Mouse (Mus musculus) limb, embryonic 15.5 days (tissue): Measurements from ENCODE around the gene Ppp1r21. TPM values are rescaled to one million over a fixed set of nuclear protein-coding genes. Genes with fewer than 3 reads are reported as not detected.

Experiments used
- ATAC-seq: fragments of 200-750 bp; cut with Nextera tagmentation; 2 replicates; pipeline ENCODE4 v1.8.0; 2017; ENCODE audit warnings: low read depth, moderate TSS enrichment; ENCODE audit not compliant: insufficient number of reproducible peaks, low FRiP score, low TSS enrichment
- H3K27ac ChIP-seq: fragments of 300-500 bp; sonication (generic); 2 replicates; pipeline ENCODE4 v1.5.1; 2015; ENCODE audit warnings: moderate library complexity, mild to moderate bottlenecking, inconsistent platforms
- H3K27me3 ChIP-seq: fragments of 300-500 bp; sonication (generic); 2 replicates; pipeline ENCODE4 v1.6.1; 2015; ENCODE audit warnings: inconsistent platforms
- H3K36me3 ChIP-seq: fragments of 300-500 bp; sonication (generic); 2 replicates; pipeline ENCODE4 v1.6.1; 2015; ENCODE audit warnings: inconsistent platforms
- H3K4me1 ChIP-seq: fragments of 300-500 bp; sonication (generic); 2 replicates; pipeline ENCODE4 v1.6.1; 2015; ENCODE audit warnings: inconsistent platforms
- H3K4me2 ChIP-seq: fragments of 300-500 bp; sonication (generic); 2 replicates; pipeline ENCODE4 v1.6.1; 2015; ENCODE audit warnings: mild to moderate bottlenecking, inconsistent platforms
- H3K4me3 ChIP-seq: fragments of 300-500 bp; sonication (generic); 2 replicates; pipeline ENCODE4 v1.5.1; 2015; ENCODE audit warnings: mild to moderate bottlenecking, inconsistent platforms
- H3K9ac ChIP-seq: fragments of 300-500 bp; sonication (generic); 2 replicates; pipeline ENCODE4 v1.6.1; 2015; ENCODE audit warnings: inconsistent platforms
- H3K9me3 ChIP-seq: fragments of 300-500 bp; sonication (generic); 2 replicates; pipeline ENCODE4 v1.6.1; 2016; ENCODE audit warnings: inconsistent platforms
- WGBS: fragments of 180-500 bp; shearing (Covaris S2); methylation state at CpG from one replicate; pipeline ENCODE4 v1.1.7; 2015; 5-methylcytosine and 5-hydroxymethylcytosine counted together
- polyA plus RNA-seq: library from polyadenylated mRNA; unstranded; fragments of >200 nt; fragmentation: Nextera tagmentation; extraction: Ambion mirVana; gene quantifications from 2 replicates; pipeline ENCODE4 v1.2.1, GENCODE M21; 2015

The Ppp1r21 gene
- polyA plus RNA-seq, 1 experiment from 2014 or later: 19.9 TPM

GRCm38 (mm10) chr17:88625350-88625749, 95.4 kb downstream of the Ppp1r21 start:
- Histone ChIP-seq H3K27me3 (no peaks in the 10 kb centered on the region), H3K9me3 (no peaks in the 10 kb centered on the region), H3K4me1 (peaks cover 49% of the 10 kb centered on the region), H3K4me3 (no peak overlapping the region), H3K4me2 (no peak overlapping the region), H3K36me3 (peaks cover 13% of the 10 kb centered on the region), H3K9ac (no peak overlapping the region), H3K27ac (peak overlapping the region; percentile 89)
- WGBS: 83% methylated on average over 13 of the region's 13 CpGs
- no peak for ATAC-seq

- peak overlapping the region; percentile 13; the same call in 1 of the 2 replicates for H3K4me2 ChIP-seq
- no peak overlapping the region for H3K9ac ChIP-seq
- ATAC-seq: no peak
Measured at GRCm38 (mm10) chr17:88625931-88626330, 96.0 kb downstream of the Ppp1r21 start.

GRCm38 (mm10) chr17:88626347-88626811, 96.5 kb downstream of the Ppp1r21 start:
- peak overlapping the region; percentile 13 for H3K4me2 ChIP-seq
- no peaks in the 10 kb centered on the region for H3K9me3 ChIP-seq
- H3K36me3 ChIP-seq: peaks cover 13% of the 10 kb centered on the region
- peak overlapping the region; percentile 89 for H3K27ac ChIP-seq
- H3K4me1 ChIP-seq: peaks cover 57% of the 10 kb centered on the region
- 0 out of 2 replicates have a peak, but pooled peaks have one; percentile 36 for ATAC-seq
- WGBS: 30% methylated on average over 7 of the region's 7 CpGs
- H3K9ac ChIP-seq: no peak overlapping the region
- no peaks in the 10 kb centered on the region for H3K27me3 ChIP-seq
- H3K4me3 ChIP-seq: peak overlapping the region; percentile 8; the same call in 1 of the 2 replicates

More at GRCm38 (mm10) chr17:88625931-88626330, 96.0 kb downstream of the Ppp1r21 start:
- peak overlapping the region; percentile 89 for H3K27ac ChIP-seq
- H3K9me3 ChIP-seq: no peaks in the 10 kb centered on the region
- H3K36me3 ChIP-seq: peaks cover 13% of the 10 kb centered on the region
- no peaks in the 10 kb centered on the region for H3K27me3 ChIP-seq
- 32% methylated on average over 7 of the region's 7 CpGs for WGBS
- no peak overlapping the region for H3K4me3 ChIP-seq
- H3K4me1 ChIP-seq: peaks cover 55% of the 10 kb centered on the region

- WGBS: 55% methylated on average over 7 of the region's 7 CpGs
- no peak overlapping the region for H3K9ac ChIP-seq
- ATAC-seq: no peak
- H3K27me3 ChIP-seq: no peaks in the 10 kb centered on the region
- H3K36me3 ChIP-seq: peaks cover 9% of the 10 kb centered on the region
- H3K4me3 ChIP-seq: peak overlapping the region; percentile 8; the same call in 1 of the 2 replicates
- H3K9me3 ChIP-seq: no peaks in the 10 kb centered on the region
- H3K4me1 ChIP-seq: peaks cover 59% of the 10 kb centered on the region
- H3K27ac ChIP-seq: peak overlapping the region; percentile 89
- H3K4me2 ChIP-seq: 0 out of 2 replicates have a peak overlapping the region, but pooled peaks have one; percentile 13
Measured at GRCm38 (mm10) chr17:88627150-88627549, 97.2 kb downstream of the Ppp1r21 start.

GRCm38 (mm10) chr17:88628676-88629380, 98.9 kb downstream of the Ppp1r21 start:
- Histone ChIP-seq H3K4me3 (0 out of 2 replicates have a peak overlapping the region, but pooled peaks have one; percentile 2), H3K36me3 (no peaks in the 10 kb centered on the region; the same call in 1 of the 2 replicates), H3K9me3 (no peaks in the 10 kb centered on the region), H3K9ac (no peak overlapping the region), H3K27ac (peak overlapping the region; percentile 89), H3K4me1 (peaks cover 59% of the 10 kb centered on the region), H3K27me3 (no peaks in the 10 kb centered on the region), H3K4me2 (peak overlapping the region; percentile 33)
- ATAC-seq: 0 out of 2 replicates have a peak, but pooled peaks have one; percentile 24
- 17% methylated on average over 9 of the region's 10 CpGs for WGBS

GRCm38 (mm10) chr17:88629381-88629759, 99.5 kb downstream of the Ppp1r21 start:
- Histone ChIP-seq H3K27me3 (no peaks in the 10 kb centered on the region), H3K27ac (peak overlapping the region; percentile 89), H3K4me1 (peaks cover 59% of the 10 kb centered on the region), H3K9me3 (no peaks in the 10 kb centered on the region), H3K36me3 (no peaks in the 10 kb centered on the region), H3K4me3 (0 out of 2 replicates have a peak overlapping the region, but pooled peaks have one; percentile 2), H3K4me2 (peak overlapping the region; percentile 33), H3K9ac (0 out of 2 replicates have a peak overlapping the region, but pooled peaks have one; percentile 7)
- ATAC-seq: peak; percentile 75
- WGBS: 8% methylated on average over 4 of the region's 4 CpGs

- Histone ChIP-seq H3K27me3 (no peaks in the 10 kb centered on the region), H3K27ac (peak overlapping the region; percentile 89), H3K4me3 (no peak overlapping the region), H3K9ac (0 out of 2 replicates have a peak overlapping the region, but pooled peaks have one; percentile 17), H3K36me3 (no peaks in the 10 kb centered on the region), H3K4me2 (peak overlapping the region; percentile 33; the same call in 1 of the 2 replicates), H3K4me1 (peaks cover 59% of the 10 kb centered on the region), H3K9me3 (no peaks in the 10 kb centered on the region)
- ATAC-seq: no peak
- 23% methylated on average over 11 of the region's 11 CpGs for WGBS
Measured at GRCm38 (mm10) chr17:88629931-88630553, 100.1 kb downstream of the Ppp1r21 start.

GRCm38 (mm10) chr17:88630554-88630948, 100.6 kb downstream of the Ppp1r21 start:
- Histone ChIP-seq H3K27me3 (no peaks in the 10 kb centered on the region), H3K4me3 (no peak overlapping the region), H3K4me1 (peaks cover 55% of the 10 kb centered on the region), H3K27ac (peak overlapping the region; percentile 89), H3K36me3 (peaks cover under 1% of the 10 kb centered on the region), H3K9ac (no peak overlapping the region), H3K9me3 (no peaks in the 10 kb centered on the region), H3K4me2 (0 out of 2 replicates have a peak overlapping the region, but pooled peaks have one; percentile 19)
- ATAC-seq: no peak
- WGBS: 62% methylated on average over 3 of the region's 3 CpGs

GRCm38 (mm10) chr17:88632631-88633030, 102.7 kb downstream of the Ppp1r21 start:
- H3K27ac ChIP-seq: no peak overlapping the region
- no peak overlapping the region for H3K4me2 ChIP-seq
- H3K9ac ChIP-seq: no peak overlapping the region
- H3K36me3 ChIP-seq: peaks cover 16% of the 10 kb centered on the region
- no peak overlapping the region for H3K4me3 ChIP-seq
- peaks cover 36% of the 10 kb centered on the region for H3K4me1 ChIP-seq
- 86% methylated on average over 3 of the region's 3 CpGs for WGBS
- no peaks in the 10 kb centered on the region for H3K27me3 ChIP-seq
- no peak for ATAC-seq
- no peaks in the 10 kb centered on the region for H3K9me3 ChIP-seq

GRCm38 (mm10) chr17:88636076-88636475, 106.2 kb downstream of the Ppp1r21 start:
- no peaks in the 10 kb centered on the region for H3K9me3 ChIP-seq
- peaks cover 3% of the 10 kb centered on the region for H3K4me1 ChIP-seq
- no peaks in the 10 kb centered on the region for H3K27me3 ChIP-seq
- H3K36me3 ChIP-seq: peaks cover 21% of the 10 kb centered on the region
- WGBS: 73% methylated on average over 14 of the region's 14 CpGs
- no peak overlapping the region for H3K4me2 ChIP-seq
- no peak overlapping the region for H3K4me3 ChIP-seq
- no peak overlapping the region for H3K27ac ChIP-seq
- ATAC-seq: no peak
- no peak overlapping the region for H3K9ac ChIP-seq

- Histone ChIP-seq H3K4me3 (no peak overlapping the region), H3K27ac (no peak overlapping the region), H3K36me3 (peaks cover 21% of the 10 kb centered on the region), H3K4me1 (0 out of 2 replicates have a peak, but pooled peaks cover 2% of the 10 kb centered on the region), H3K9me3 (no peaks in the 10 kb centered on the region), H3K4me2 (no peak overlapping the region), H3K27me3 (no peaks in the 10 kb centered on the region), H3K9ac (no peak overlapping the region)
- ATAC-seq: no peak
- WGBS: 67% methylated on average over 12 of the region's 12 CpGs
Measured at GRCm38 (mm10) chr17:88636587-88636986, 106.7 kb downstream of the Ppp1r21 start.
